Mouse (Mus musculus) layer of hippocampus, adult 18-20 months (tissue): ENCODE results near the gene Smim23. TPM values are rescaled to one million over a fixed set of nuclear protein-coding genes. Genes with fewer than 3 reads are reported as not detected.

Experiments used
- DNase-seq, 2 experiments: peaks; one replicate each; pipeline ENCODE4 v3.0.0; 2022; ENCODE audit warnings: low spot score in 2 of 2
- total RNA-seq, 2 experiments: library from RNA; stranded (reverse); gene quantifications; 2 replicates each; pipeline ENCODE4 v1.2.3; 2021

The Smim23 gene
- total RNA-seq, 2 experiments from 2014 or later: not detected

DNA sequence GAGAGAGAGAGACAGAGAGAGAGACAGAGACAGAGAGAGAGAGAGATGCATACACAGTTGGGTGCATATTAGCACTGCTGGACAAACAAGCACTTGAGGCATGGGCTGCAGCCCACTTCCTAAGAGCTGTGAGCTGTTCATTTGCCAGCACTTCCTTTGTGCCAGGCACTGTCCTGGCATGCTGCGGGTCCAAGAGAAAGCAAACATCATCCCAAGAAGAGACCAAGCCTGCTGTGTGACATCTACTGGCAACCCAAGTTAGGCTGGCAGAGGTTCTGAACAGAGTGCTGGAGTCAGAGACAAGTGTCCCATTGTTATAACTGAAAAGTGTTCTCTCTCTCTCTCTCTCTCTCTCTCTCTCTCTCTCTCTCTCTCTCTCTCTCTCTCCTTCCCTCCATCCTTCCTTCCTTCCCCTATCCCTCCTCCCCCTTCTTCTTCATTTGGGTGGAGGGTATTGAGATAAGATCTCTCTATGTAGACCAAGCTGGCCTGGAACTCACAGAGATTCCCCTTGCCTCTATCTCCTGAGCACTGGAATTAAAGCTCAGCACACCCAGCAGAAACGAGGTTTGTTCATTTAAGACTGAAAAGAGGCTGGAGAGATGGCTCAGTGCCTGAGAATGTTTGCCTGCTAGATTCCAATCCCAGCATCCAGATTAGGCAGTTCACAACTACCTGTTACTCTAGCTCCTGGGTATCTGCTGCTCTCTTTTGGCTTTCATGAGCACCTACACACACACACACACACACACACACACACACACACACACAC lies 42.6 kb downstream of the Smim23 start:
- DNase-seq: peak in 1 of 2 experiments; percentile 38

DNA sequence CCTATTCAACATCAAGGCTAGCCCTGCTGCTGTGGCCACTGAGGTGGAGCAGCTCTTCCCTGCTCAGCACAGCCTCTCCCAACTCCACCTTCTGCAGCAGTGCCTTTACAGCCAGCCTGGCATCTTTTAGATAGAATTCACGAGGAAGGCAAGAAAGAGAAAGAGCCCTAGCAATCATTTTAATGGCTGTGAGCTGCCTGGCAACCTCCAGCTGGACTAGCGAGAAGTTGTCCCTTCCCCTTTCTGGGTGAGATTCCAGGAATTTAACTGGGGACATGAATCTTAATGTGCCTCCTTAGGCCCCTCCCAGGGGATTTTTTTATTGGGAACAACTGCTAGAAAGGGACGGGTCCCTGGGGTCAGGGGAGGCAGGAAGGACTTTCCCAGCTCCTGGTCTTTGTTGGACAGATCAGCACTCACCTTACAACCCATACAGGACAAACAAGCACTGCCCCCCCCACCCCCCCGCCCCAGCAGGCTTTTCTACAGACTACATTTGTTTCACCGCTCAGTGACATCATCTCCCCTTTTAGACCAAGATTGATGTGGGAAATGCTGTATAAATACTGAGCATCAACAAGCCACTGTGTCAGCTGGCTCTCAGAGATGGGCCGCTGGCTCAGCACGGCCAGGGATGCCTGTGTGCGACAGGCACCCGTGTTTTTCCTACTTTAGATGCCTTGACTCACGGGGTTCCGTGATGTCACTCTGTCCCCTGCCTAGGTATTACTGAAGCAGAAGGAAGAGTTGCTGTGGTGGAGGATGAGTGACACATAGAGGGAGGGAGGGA lies 43.5 kb downstream of the Smim23 start:
- DNase-seq: peak in 1 of 2 experiments; percentile 16

DNA sequence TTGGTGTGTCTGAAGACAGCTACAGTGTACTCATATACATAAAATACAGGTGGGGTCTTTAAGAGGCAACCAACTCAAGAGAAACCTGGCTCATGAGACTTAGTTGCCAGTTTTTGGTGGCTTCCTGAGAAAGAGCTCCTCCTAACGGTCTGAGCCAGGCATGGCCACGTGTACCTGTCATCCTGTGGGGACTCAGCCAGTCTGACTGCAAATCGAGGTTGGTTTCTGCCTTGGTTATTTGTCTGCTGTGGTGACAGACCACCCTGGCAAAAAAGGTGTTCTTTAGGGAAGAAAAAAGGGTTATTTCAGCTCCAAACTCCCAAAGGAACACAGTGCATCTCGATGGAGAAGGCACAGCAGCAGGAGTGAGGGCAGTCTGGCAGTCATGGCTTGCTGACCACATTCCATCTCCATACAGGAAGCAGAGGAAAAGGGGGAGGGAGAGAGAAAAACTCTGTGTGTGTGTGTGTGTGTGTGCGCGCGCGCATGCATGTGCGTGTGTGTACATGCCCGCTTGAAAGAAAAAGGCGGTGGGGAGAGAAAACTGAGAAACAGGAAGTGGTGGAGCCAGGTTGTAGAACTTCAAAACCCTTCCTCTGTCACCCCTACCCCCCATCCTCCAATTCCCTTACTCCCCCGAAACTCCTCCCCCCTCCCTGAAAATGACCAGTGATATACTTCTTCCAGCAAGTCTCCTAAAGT lies 55.6 kb downstream of the Smim23 start:
- no peak for DNase-seq

Other genes starting within 250 kb of the Smim23 start
- 100 to 1,000 TPM; 141 to 164 TPM for gene Fbxw11, start 181.9 kb downstream of the Smim23 start, total RNA-seq